Mouse (Mus musculus) thymus, adult 2 months (tissue): ENCODE results near the gene Klk9. TPM values are rescaled to one million over a fixed set of nuclear protein-coding genes. Genes with fewer than 3 reads are reported as not detected.

ENCODE experiments used
- DNase-seq: peaks from one replicate; pipeline ENCODE4 v3.0.0; 2021
- H3K27ac ChIP-seq: fragments of 200-500 bp; 2 replicates; pipeline ENCODE4 v1.5.1; 2012; ENCODE audit warnings: low read length, control low read depth; ENCODE audit not compliant: control insufficient read depth, insufficient read depth
- H3K27me3 ChIP-seq: fragments of 200-500 bp; 2 replicates; pipeline ENCODE4 v1.6.1; 2012; ENCODE audit warnings: mild to moderate bottlenecking, low read length, moderate library complexity, mixed read lengths; ENCODE audit not compliant: control insufficient read depth, insufficient read depth
- H3K36me3 ChIP-seq: fragments of 200-500 bp; 2 replicates; pipeline ENCODE4 v1.6.1; 2012; ENCODE audit warnings: mild to moderate bottlenecking, low read length, moderate library complexity; ENCODE audit not compliant: control insufficient read depth, insufficient read depth
- H3K4me1 ChIP-seq: fragments of 200-500 bp; replicated peaks from 2 replicates; pipeline ENCODE4 v1.6.1; 2012; ENCODE audit warnings: low read length; ENCODE audit not compliant: control insufficient read depth, insufficient read depth
- H3K4me3 ChIP-seq: fragments of 200-500 bp; 2 replicates; pipeline ENCODE4 v1.5.1; 2012; ENCODE audit warnings: mild to moderate bottlenecking, low read length, control low read depth, moderate library complexity; ENCODE audit not compliant: control insufficient read depth, insufficient read depth
- CTCF ChIP-seq: fragments of 200-500 bp; IDR thresholded peaks from 2 replicates; pipeline ENCODE4 v1.5.1; 2012; ENCODE audit warnings: mild to moderate bottlenecking, control low read depth, low read length, moderate library complexity, borderline replicate concordance; ENCODE audit not compliant: control insufficient read depth, poor library complexity, insufficient read depth; ENCODE audit errors: extremely low read depth
- POLR2A ChIP-seq: fragments of 200-500 bp; IDR thresholded peaks from 2 replicates; pipeline ENCODE4 v1.6.1; 2012; ENCODE audit warnings: mild to moderate bottlenecking, low read length, control low read depth, moderate library complexity; ENCODE audit not compliant: control insufficient read depth, poor library complexity, insufficient read depth; ENCODE audit errors: extremely low read depth
- WGBS: fragments of 180-500 bp; shearing (Covaris S2); methylation state at CpG from one replicate; pipeline ENCODE4 v1.1.7; 2018; 5-methylcytosine and 5-hydroxymethylcytosine counted together
- polyA plus RNA-seq: library from polyadenylated mRNA; depleted of rRNA; stranded (reverse); fragments of >200 nt; gene quantifications from 2 replicates; pipeline ENCODE4 v1.2.3, GENCODE M21; 2012

Gene Klk9
- polyA plus RNA-seq, 1 experiment, result 0.51 TPM

DNA sequence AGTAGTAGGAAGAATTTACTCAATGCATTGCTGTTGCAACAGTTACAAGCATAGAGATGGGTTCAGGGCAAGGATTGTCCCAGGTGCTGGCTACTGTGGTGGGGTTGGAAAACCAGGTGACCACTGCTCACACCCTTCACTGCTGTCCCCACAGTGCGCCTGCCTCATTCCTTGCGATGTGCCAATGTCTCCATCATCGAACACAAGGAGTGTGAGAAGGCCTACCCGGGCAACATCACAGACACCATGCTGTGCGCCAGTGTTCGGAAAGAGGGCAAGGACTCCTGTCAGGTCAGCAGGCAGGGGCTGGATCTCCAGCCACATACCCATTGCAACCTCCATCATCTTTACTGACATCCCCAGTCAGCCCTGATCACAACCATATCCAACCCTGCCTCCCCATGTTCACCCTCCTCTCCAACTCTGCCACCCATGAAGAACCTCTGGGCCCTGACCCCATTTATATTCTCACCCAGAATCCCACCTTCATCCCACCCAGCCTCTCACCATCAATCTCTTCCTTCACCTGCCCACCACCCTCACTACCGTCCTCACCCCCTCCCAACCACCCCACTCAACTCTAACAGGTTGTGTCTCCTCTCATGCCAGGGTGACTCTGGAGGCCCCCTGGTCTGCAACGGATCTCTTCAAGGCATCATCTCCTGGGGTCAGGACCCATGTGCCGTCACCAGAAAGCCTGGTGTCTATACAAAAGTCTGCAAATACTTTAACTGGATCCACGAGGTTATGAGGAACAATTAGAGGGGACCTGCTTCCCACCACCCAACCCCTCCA, 13.3 kb upstream of the Klk9 start:
- TF ChIP-seq POLR2A (no peak), CTCF (no peak)
- 95% methylated on average over 10 of the region's 10 CpGs for WGBS
- DNase-seq, result no peak
- Histone ChIP-seq H3K4me1 (no peaks in the 10 kb centered on the region), H3K27ac (no peak overlapping the region), H3K36me3 (no peaks in the 10 kb centered on the region), H3K27me3 (no peaks in the 10 kb centered on the region), H3K4me3 (no peak overlapping the region)

GRCm38 (mm10) chr7:43780241-43780640, 11.4 kb upstream of the Klk9 start:
- Histone ChIP-seq H3K27ac (no peak overlapping the region), H3K4me1 (no peaks in the 10 kb centered on the region), H3K36me3 (no peaks in the 10 kb centered on the region), H3K4me3 (no peak overlapping the region), H3K27me3 (no peaks in the 10 kb centered on the region)
- WGBS, result 69% methylated on average over 6 of the region's 6 CpGs
- TF ChIP-seq CTCF (no peak), POLR2A (no peak)
- no peak for DNase-seq

DNA sequence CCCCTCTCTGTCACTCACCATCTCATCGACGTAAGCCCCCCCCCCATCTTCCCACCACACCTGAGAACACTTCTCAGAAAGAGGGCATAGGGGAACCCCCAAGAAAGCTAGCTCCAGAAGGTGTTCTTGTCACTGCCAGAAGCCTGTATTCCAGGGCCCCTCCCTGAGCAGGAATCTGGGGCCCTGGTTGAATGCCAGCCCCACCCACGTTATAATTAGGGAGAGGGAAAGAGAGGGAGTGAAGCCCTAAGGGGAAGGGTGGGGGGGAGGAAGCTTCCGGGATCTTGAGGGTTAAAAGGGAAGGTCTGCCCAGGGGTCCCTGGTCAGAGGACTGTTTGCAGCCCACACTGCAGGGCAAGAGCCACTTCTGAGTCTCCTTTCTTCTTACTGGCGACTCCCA, 10.9 kb upstream of the Klk9 start, which contains the start of gene Klk10:
Gene Klk10, plus strand, starts transcription at position 290 of the 400 bp plus-strand sequence.
- Histone ChIP-seq H3K36me3 (no peaks in the 10 kb centered on the region), H3K4me1 (no peaks in the 10 kb centered on the region), H3K27me3 (no peaks in the 10 kb centered on the region), H3K27ac (no peak within 1 kb of the TSS), H3K4me3 (no peak within 1 kb of the TSS)
- 48% methylated on average over 5 of the region's 5 CpGs for WGBS
- TF ChIP-seq POLR2A (no peak), CTCF (no peak)
- no peak for DNase-seq

DNA sequence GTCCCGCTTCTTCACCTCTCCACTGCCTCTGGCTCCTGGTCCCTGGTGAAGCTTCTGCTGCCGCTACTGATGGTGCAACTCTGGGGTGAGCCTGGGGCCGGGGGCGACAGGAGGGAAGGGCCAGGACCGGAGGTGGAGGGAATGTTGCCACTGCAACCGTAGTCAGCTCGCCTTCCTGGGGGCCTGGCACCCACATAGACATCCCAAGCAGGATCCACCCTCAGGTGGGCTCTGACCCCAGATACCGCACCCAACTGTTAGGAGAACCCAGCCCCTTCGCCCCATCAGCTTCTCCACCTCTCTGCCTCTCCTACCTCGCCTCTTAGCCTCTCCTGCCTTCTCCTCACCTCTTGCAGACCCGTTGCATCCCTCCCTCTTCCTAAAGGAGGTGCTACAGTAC, 10.2 kb upstream of the Klk9 start:
- WGBS, result 93% methylated on average over 11 of the region's 11 CpGs
- no peak for DNase-seq
- TF ChIP-seq POLR2A, result no peak
- TF ChIP-seq CTCF, result no peak
- Histone ChIP-seq H3K4me3 (no peak overlapping the region), H3K27me3 (no peaks in the 10 kb centered on the region), H3K4me1 (no peaks in the 10 kb centered on the region), H3K36me3 (no peaks in the 10 kb centered on the region), H3K27ac (no peak overlapping the region)

- Histone ChIP-seq H3K4me1 (no peaks in the 10 kb centered on the region), H3K4me3 (no peak overlapping the region), H3K27ac (no peak overlapping the region), H3K27me3 (no peaks in the 10 kb centered on the region), H3K36me3 (no peaks in the 10 kb centered on the region)
- TF ChIP-seq POLR2A, result no peak
- peak; percentile 78; the same call in 1 of the 2 replicates for TF ChIP-seq CTCF
- DNase-seq, result peak; percentile 68
- WGBS, result 12% methylated on average over 36 of the region's 36 CpGs
Measured at GRCm38 (mm10) chr7:43782275-43783265, 9.1 kb upstream of the Klk9 start.

- WGBS, result 79% methylated on average over 1 of the region's 1 CpGs
- Histone ChIP-seq H3K36me3 (no peaks in the 10 kb centered on the region), H3K4me1 (no peaks in the 10 kb centered on the region), H3K27me3 (no peaks in the 10 kb centered on the region), H3K4me3 (no peak overlapping the region), H3K27ac (no peak overlapping the region)
- DNase-seq, result no peak
- TF ChIP-seq CTCF, result no peak
- TF ChIP-seq POLR2A, result no peak
Measured at GRCm38 (mm10) chr7:43785286-43785685, 6.4 kb upstream of the Klk9 start.
